Mouse (Mus musculus) c-Kit-positive CD71-positive TER-119-negative erythroid progenitor cells, embryonic 14.5 days (primary cell): ENCODE measurements around the gene Amotl1.
"Not testable (repeated sequence)": the region's sequence is repeated elsewhere in the genome, so short reads cannot be mapped to it uniquely, and the experiment has no call there.

ENCODE experiments used
- DNase-seq: peaks from one replicate; pipeline ENCODE4 v3.0.0-alpha.2; 2013; ENCODE audit warnings: low read depth

Amotl1 gene

GRCm38 (mm10) chr9:14603475-14603874 lies 41.4 kb downstream of the Amotl1 start:
- DNase-seq = no peak

GRCm38 (mm10) chr9:14599799-14600198 lies 45.1 kb downstream of the Amotl1 start:
- DNase-seq = no peak

GRCm38 (mm10) chr9:14598157-14598556 lies 46.7 kb downstream of the Amotl1 start:
- DNase-seq = no peak

GRCm38 (mm10) chr9:14597429-14597828 lies 47.4 kb downstream of the Amotl1 start:
- DNase-seq = no peak

- no peak for DNase-seq
Measured at GRCm38 (mm10) chr9:14596858-14597257, 48.0 kb downstream of the Amotl1 start.

GRCm38 (mm10) chr9:14596427-14596826 lies 48.4 kb downstream of the Amotl1 start:
- DNase-seq = no peak

GRCm38 (mm10) chr9:14595893-14596292 lies 49.0 kb downstream of the Amotl1 start:
- no peak for DNase-seq

- DNase-seq = no peak
Measured at GRCm38 (mm10) chr9:14593880-14594279, 51.0 kb downstream of the Amotl1 start.

- DNase-seq = no peak
Measured at GRCm38 (mm10) chr9:14590666-14591065, 54.2 kb downstream of the Amotl1 start.

- no peak for DNase-seq
Measured at GRCm38 (mm10) chr9:14588690-14589089, 56.2 kb downstream of the Amotl1 start.

GRCm38 (mm10) chr9:14585702-14586101 lies 59.2 kb downstream of the Amotl1 start:
- DNase-seq = no peak

- no peak for DNase-seq
Measured at GRCm38 (mm10) chr9:14578960-14579359, 65.9 kb downstream of the Amotl1 start.

- not testable (repeated sequence) for DNase-seq
Measured at GRCm38 (mm10) chr9:14576359-14576758, 68.5 kb downstream of the Amotl1 start.

- DNase-seq = no peak
Measured at GRCm38 (mm10) chr9:14574760-14575399, 70.0 kb downstream of the Amotl1 start.

GRCm38 (mm10) chr9:14569175-14569975 lies 75.5 kb downstream of the Amotl1 start:
- DNase-seq = no peak

GRCm38 (mm10) chr9:14568487-14568886 lies 76.4 kb downstream of the Amotl1 start:
- DNase-seq = no peak

- DNase-seq = no peak
Measured at GRCm38 (mm10) chr9:14564486-14564885, 80.4 kb downstream of the Amotl1 start.

GRCm38 (mm10) chr9:14563351-14563750 lies 81.5 kb downstream of the Amotl1 start:
- DNase-seq = no peak

GRCm38 (mm10) chr9:14560545-14560944 lies 84.3 kb downstream of the Amotl1 start:
- DNase-seq = no peak

- DNase-seq = no peak
Measured at GRCm38 (mm10) chr9:14559996-14560395, 84.9 kb downstream of the Amotl1 start.

GRCm38 (mm10) chr9:14559430-14559829 lies 85.4 kb downstream of the Amotl1 start:
- no peak for DNase-seq

GRCm38 (mm10) chr9:14558332-14558731 lies 86.5 kb downstream of the Amotl1 start:
- DNase-seq = no peak

GRCm38 (mm10) chr9:14548366-14548761 lies 96.5 kb downstream of the Amotl1 start:
- no peak for DNase-seq
